Mouse (Mus musculus) olfactory bulb, adult 2 months (tissue): Measurements from ENCODE around the gene Fryl.

Source experiments
- CTCF ChIP-seq: fragments of 200-500 bp; IDR thresholded peaks from 2 replicates; pipeline ENCODE4 v1.5.1; 2012; ENCODE audit warnings: low read depth, mild to moderate bottlenecking, low read length, moderate library complexity; ENCODE audit not compliant: insufficient read depth
- POLR2A ChIP-seq: fragments of 200-500 bp; IDR thresholded peaks from 2 replicates; pipeline ENCODE4 v1.6.1; 2012; ENCODE audit warnings: mild to moderate bottlenecking, low read depth, low read length, moderate library complexity; ENCODE audit not compliant: insufficient read depth

DNA sequence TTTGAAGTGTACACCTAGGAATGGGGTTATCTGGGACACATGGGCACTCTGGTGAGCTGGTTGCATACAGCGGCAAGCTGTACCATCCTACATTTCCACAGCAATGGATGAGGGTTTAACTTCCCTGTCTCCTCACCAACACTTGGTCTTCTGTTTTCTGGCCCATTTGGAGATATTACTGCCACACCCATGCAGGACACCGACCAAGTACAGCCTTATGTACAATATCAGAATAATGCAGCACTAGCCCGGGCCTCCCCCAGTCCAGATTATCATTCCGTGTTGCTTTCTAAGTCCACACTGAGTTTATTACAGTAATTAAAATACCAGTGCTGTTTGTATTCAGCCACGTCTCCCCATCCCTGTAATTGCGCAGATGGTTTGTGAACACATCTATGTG lies 10.0 kb downstream of the Fryl start:
- TF ChIP-seq CTCF = no peak
- no peak for TF ChIP-seq POLR2A
